Mouse (Mus musculus) midbrain, embryonic 12.5 days (tissue): ENCODE data around the gene Gpsm1. TPM values are rescaled to one million over a fixed set of nuclear protein-coding genes. Genes with fewer than 3 reads are reported as not detected.

Experiments
- ATAC-seq: fragments of 200-750 bp; cut with Nextera tagmentation; 2 replicates; pipeline ENCODE4 v1.8.0; 2017; ENCODE audit warnings: low read depth, moderate TSS enrichment, moderate library complexity; ENCODE audit not compliant: low FRiP score
- H3K27ac ChIP-seq: fragments of 300-500 bp; sonication (generic); replicated peaks from 2 replicates; pipeline ENCODE4 v1.5.1; 2016; ENCODE audit warnings: mild to moderate bottlenecking
- H3K27me3 ChIP-seq: fragments of 300-500 bp; sonication (generic); 2 replicates; pipeline ENCODE4 v1.6.1; 2016; ENCODE audit warnings: mild to moderate bottlenecking
- H3K36me3 ChIP-seq: fragments of 300-500 bp; sonication (generic); 2 replicates; pipeline ENCODE4 v1.6.1; 2016
- H3K4me1 ChIP-seq: fragments of 300-500 bp; sonication (generic); 2 replicates; pipeline ENCODE4 v1.6.1; 2016
- H3K4me2 ChIP-seq: fragments of 300-500 bp; sonication (generic); replicated peaks from 2 replicates; pipeline ENCODE4 v1.6.1; 2016; ENCODE audit warnings: mild to moderate bottlenecking, moderate library complexity
- H3K4me3 ChIP-seq: fragments of 300-500 bp; sonication (generic); 2 replicates; pipeline ENCODE4 v1.5.1; 2016; ENCODE audit warnings: mild to moderate bottlenecking
- H3K9ac ChIP-seq: fragments of 300-500 bp; sonication (generic); replicated peaks from 2 replicates; pipeline ENCODE4 v1.6.1; 2016; ENCODE audit warnings: mild to moderate bottlenecking, moderate library complexity
- H3K9me3 ChIP-seq: fragments of 300-500 bp; sonication (generic); 2 replicates; pipeline ENCODE4 v1.6.1; 2016; ENCODE audit warnings: mild to moderate bottlenecking
- WGBS: fragments of 180-500 bp; shearing (Covaris S2); methylation state at CpG from one replicate; pipeline ENCODE4 v1.1.7; 2016; 5-methylcytosine and 5-hydroxymethylcytosine counted together
- polyA plus RNA-seq: library from polyadenylated mRNA; unstranded; fragments of >200 nt; fragmentation: Nextera tagmentation; extraction: Ambion mirVana; gene quantifications from 2 replicates; pipeline ENCODE4 v1.2.1, GENCODE M21; 2016

Gpsm1 gene
- polyA plus RNA-seq, 1 experiment from 2014 or later = 129 TPM

DNA sequence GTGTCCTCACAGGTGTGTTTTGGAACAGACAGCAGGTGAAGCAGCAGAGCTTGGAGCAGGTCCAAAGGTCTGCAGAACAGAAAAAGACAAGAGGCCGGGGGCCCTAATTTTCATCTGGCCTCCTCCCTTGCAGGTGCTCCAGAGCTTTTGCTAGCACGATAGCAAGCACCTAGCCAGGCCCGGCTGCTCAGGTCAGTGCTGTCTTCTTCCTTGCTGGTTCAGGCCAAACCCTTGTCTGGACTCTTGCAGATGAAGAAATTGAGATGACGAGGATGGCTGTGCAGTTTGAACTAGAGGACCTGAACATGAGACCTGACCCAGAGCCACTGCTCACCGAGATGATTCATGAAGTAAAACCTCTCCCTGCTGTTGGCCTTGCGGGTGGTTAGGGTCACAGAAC, 76.3 kb downstream of the Gpsm1 start:
- ATAC-seq = no peak
- no peaks in the 10 kb centered on the region for H3K9me3 ChIP-seq
- no peak overlapping the region for H3K4me2 ChIP-seq
- H3K36me3 ChIP-seq = peaks cover 74% of the 10 kb centered on the region
- H3K4me1 ChIP-seq = peaks cover 21% of the 10 kb centered on the region
- no peaks in the 10 kb centered on the region for H3K27me3 ChIP-seq
- H3K9ac ChIP-seq = no peak overlapping the region
- WGBS = 94% methylated on average over 6 of the region's 6 CpGs
- H3K4me3 ChIP-seq = no peak overlapping the region
- H3K27ac ChIP-seq = no peak overlapping the region

Other genes with a start within 250 kb of the Gpsm1 start
- gene Nacc2, start 192.3 kb upstream of the Gpsm1 start, polyA plus RNA-seq = 8.7 and 11.1 TPM in 2 replicates
- gene Lhx3, start 107.2 kb upstream of the Gpsm1 start, polyA plus RNA-seq = 0.10 and 0.13 TPM in 2 replicates
- gene Qsox2, start 78.0 kb upstream of the Gpsm1 start, polyA plus RNA-seq = 21.2 and 22.2 TPM in 2 replicates
- 0.08 and 0.12 TPM in 2 replicates for gene Ccdc187, start 21.0 kb upstream of the Gpsm1 start, polyA plus RNA-seq
- 34.4 and 35.2 TPM in 2 replicates for gene Dnlz, start 36.6 kb downstream of the Gpsm1 start, polyA plus RNA-seq
- gene Card9, start 45.4 kb downstream of the Gpsm1 start, polyA plus RNA-seq = 2.0 and 2.1 TPM in 2 replicates
- 36.9 and 41.5 TPM in 2 replicates for gene Snapc4, start 65.1 kb downstream of the Gpsm1 start, polyA plus RNA-seq
- gene Entr1, start 73.8 kb downstream of the Gpsm1 start, polyA plus RNA-seq = 169 and 170 TPM in 2 replicates
- gene Pmpca, start 73.8 kb downstream of the Gpsm1 start, polyA plus RNA-seq = 126 and 128 TPM in 2 replicates
- 31.4 and 33.8 TPM in 2 replicates for gene Inpp5e, start 93.7 kb downstream of the Gpsm1 start, polyA plus RNA-seq
- gene Sec16a, start 129.7 kb downstream of the Gpsm1 start, polyA plus RNA-seq = 29.3 and 33.3 TPM in 2 replicates
- gene Notch1, start 201.1 kb downstream of the Gpsm1 start, polyA plus RNA-seq = 53.5 and 56.2 TPM in 2 replicates